Mouse (Mus musculus) cerebellum, adult 8-10 months (tissue): ENCODE measurements around the gene Dmtf1.
"Not testable (repeated sequence)": the region's sequence is repeated elsewhere in the genome, so short reads cannot be mapped to it uniquely, and the experiment has no call there.

Experiments used
- DNase-seq: peaks from one replicate; pipeline ENCODE4 v3.0.0; 2022

The Dmtf1 gene

GRCm38 (mm10) chr5:9161456-9162041 is at the start of gene Dmtf1:
Gene Dmtf1, minus strand, starts transcription at chr5:9161776.
- peak; percentile 84 for DNase-seq

- DNase-seq: no peak
These were observed 24.9 kb upstream of the Dmtf1 start for GRCm38 (mm10) chr5:9186467-9186866.

- DNase-seq: no peak
These were observed 11.7 kb upstream of the Dmtf1 start for GRCm38 (mm10) chr5:9173295-9173694.

GRCm38 (mm10) chr5:9169328-9170005 is 7.9 kb upstream of the Dmtf1 start:
- not testable (repeated sequence) for DNase-seq

GRCm38 (mm10) chr5:9166366-9166765 is 4.8 kb upstream of the Dmtf1 start:
- DNase-seq: no peak

- not testable (repeated sequence) for DNase-seq
These were observed 3.6 kb upstream of the Dmtf1 start for GRCm38 (mm10) chr5:9165151-9165550.

- no peak for DNase-seq
These were observed 1.8 kb upstream of the Dmtf1 start for GRCm38 (mm10) chr5:9163411-9163810.

GRCm38 (mm10) chr5:9162088-9162487 is 512 bp upstream of the Dmtf1 start:
- DNase-seq: no peak

- DNase-seq: no peak
These were observed 633 bp downstream of the Dmtf1 start for GRCm38 (mm10) chr5:9160831-9161455.

GRCm38 (mm10) chr5:9157336-9157735 is 4.2 kb downstream of the Dmtf1 start:
- no peak for DNase-seq

GRCm38 (mm10) chr5:9156746-9157145 is 4.8 kb downstream of the Dmtf1 start:
- no peak for DNase-seq

- no peak for DNase-seq
These were observed 12.2 kb downstream of the Dmtf1 start for GRCm38 (mm10) chr5:9149273-9149850.

- DNase-seq: no peak
These were observed 19.2 kb downstream of the Dmtf1 start for GRCm38 (mm10) chr5:9142376-9142775.

- DNase-seq: no peak
These were observed 20.9 kb downstream of the Dmtf1 start for GRCm38 (mm10) chr5:9140724-9141123.

GRCm38 (mm10) chr5:9135588-9135987 is 26.0 kb downstream of the Dmtf1 start:
- DNase-seq: no peak

GRCm38 (mm10) chr5:9131786-9132185 is 29.8 kb downstream of the Dmtf1 start:
- peak; percentile 35 for DNase-seq

GRCm38 (mm10) chr5:9128566-9128965 is 33.0 kb downstream of the Dmtf1 start:
- no peak for DNase-seq

GRCm38 (mm10) chr5:9124134-9124533 is 37.4 kb downstream of the Dmtf1 start:
- no peak for DNase-seq

- peak; percentile 16 for DNase-seq
These were observed 47.4 kb downstream of the Dmtf1 start for GRCm38 (mm10) chr5:9114162-9114561.

- peak; percentile 42 for DNase-seq
These were observed 49.8 kb downstream of the Dmtf1 start for GRCm38 (mm10) chr5:9111759-9112158.

- no peak for DNase-seq
These were observed 50.3 kb downstream of the Dmtf1 start for GRCm38 (mm10) chr5:9111285-9111684.

GRCm38 (mm10) chr5:9109582-9109981 is 52.0 kb downstream of the Dmtf1 start:
- no peak for DNase-seq

- DNase-seq: no peak
These were observed 53.1 kb downstream of the Dmtf1 start for GRCm38 (mm10) chr5:9108490-9108889.
